ENCODE assay signal across 34 mouse cellular contexts in genomic region chr9:119849214-119849613, GRCm38 (mm10). TPM values are rescaled to one million over a fixed set of nuclear protein-coding genes. Genes with fewer than 3 reads are reported as not detected.
A peak's percentile ranks its signal among the peaks of the same experiment; 100 is the strongest.
DNase-seq lines count a peak whose midpoint lies in the region; ATAC-seq lines count a peak whose summit lies in the region.
"Had no signal": no experiment of that assay in that cellular context is flagged by ENCODE, and none has a peak within 500 bp of the region (broad histone marks: within the 10 kb centered on the region; RNA-seq: fewer than 3 reads in every experiment).

No protein-coding gene starts in this region.

- DNase-seq in cerebellum, postnatal 10 days: peak; percentile 45 to 59
- no peak for DNase-seq in cerebellum, postnatal 36 days
- no peak for DNase-seq in neural tube, embryonic 10.5 days (ENCODE audit: extremely low spot score, low spot score)
- no peak for DNase-seq in limb, embryonic 10.5 days (ENCODE audit: low spot score)
- no peak for DNase-seq in kidney, adult 9 months
- DNase-seq in adrenal gland, postnatal 10 days: no peak
- DNase-seq: adrenal gland, adult 2 months; cerebellum, adult 11 months; cerebellum, adult 9-10 months; gastrocnemius, adult 2 months; gastrocnemius, postnatal 36 days; heart, adult 18-20 months; heart, postnatal 36 days; kidney, adult 18-20 months; kidney, postnatal 4 days; liver; lung, embryonic 14.5 days; lung, postnatal 14 days had no signal

- no peak overlapping the region for H3K9ac ChIP-seq in neural tube, embryonic 13.5 days
- H3K9ac ChIP-seq: hindbrain, embryonic 14.5 days; liver, embryonic 15.5 days; lung, embryonic 14.5 days; midbrain, embryonic 15.5 days had no signal

- no peak overlapping the region for H3K4me2 ChIP-seq in neural tube, embryonic 13.5 days
- H3K4me2 ChIP-seq: heart, embryonic 11.5 days; hindbrain, embryonic 14.5 days; liver, embryonic 15.5 days; lung, embryonic 14.5 days; midbrain, embryonic 15.5 days had no signal

- ATAC-seq in neural tube, embryonic 13.5 days (ENCODE audit: low read depth): no peak
- ATAC-seq: activated CD4-positive, CD25-positive, alpha-beta regulatory T cell, adult 4 months; midbrain, embryonic 15.5 days had no signal

- H3K4me1 ChIP-seq in neural tube, embryonic 13.5 days (replicated peaks): peaks cover 32% of the 10 kb centered on the region
- peaks cover 45% of the 10 kb centered on the region for H3K4me1 ChIP-seq in limb, embryonic 10.5 days
- H3K4me1 ChIP-seq: liver, embryonic 15.5 days had no signal

- H3K36me3 ChIP-seq in neural tube, embryonic 13.5 days: no peaks in the 10 kb centered on the region
- H3K36me3 ChIP-seq in limb, embryonic 10.5 days: no peaks in the 10 kb centered on the region
- H3K36me3 ChIP-seq: liver, embryonic 15.5 days; midbrain, embryonic 10.5 days; midbrain, embryonic 15.5 days had no signal

- no peaks in the 10 kb centered on the region for H3K27me3 ChIP-seq in neural tube, embryonic 13.5 days
- no peaks in the 10 kb centered on the region for H3K27me3 ChIP-seq in limb, embryonic 10.5 days (ENCODE audit: low read depth, poor library complexity, severe bottlenecking)
- H3K27me3 ChIP-seq: CH12.LX; liver, embryonic 15.5 days had no signal

- WGBS in neural tube, embryonic 13.5 days: 13% methylated on average over 8 of the region's 8 CpGs
- 17% methylated on average over 8 of the region's 8 CpGs for WGBS in limb, embryonic 10.5 days

- H3K4me3 ChIP-seq in neural tube, embryonic 13.5 days: no peak overlapping the region
- H3K4me3 ChIP-seq in limb, embryonic 10.5 days: no peak overlapping the region
- H3K4me3 ChIP-seq: erythroblast, embryonic 14.5 days; gastrocnemius, adult 2 months; liver, embryonic 15.5 days; midbrain, embryonic 10.5 days; midbrain, embryonic 15.5 days had no signal

- no peaks in the 10 kb centered on the region for H3K9me3 ChIP-seq in neural tube, embryonic 13.5 days
- H3K9me3 ChIP-seq in limb, embryonic 10.5 days (replicated peaks): no peaks in the 10 kb centered on the region
- H3K9me3 ChIP-seq: liver, embryonic 15.5 days; midbrain, embryonic 10.5 days; midbrain, embryonic 15.5 days had no signal

- peak overlapping the region; percentile 42; the same call in 1 of the 2 replicates for H3K27ac ChIP-seq in neural tube, embryonic 13.5 days (replicated peaks)
- peak overlapping the region; percentile 39; the same call in 1 of the 2 replicates for H3K27ac ChIP-seq in limb, embryonic 10.5 days
- H3K27ac ChIP-seq: gastrocnemius, adult 2 months; hindbrain, embryonic 14.5 days; liver, embryonic 15.5 days; midbrain, embryonic 10.5 days; midbrain, embryonic 15.5 days had no signal

RNA-seq across cellular contexts. Expression of gene Scn11a, which starts 24.0 kb away (rescaled TPM):
- polyA plus RNA-seq in neural tube, embryonic 13.5 days (2015; fragmentation: Nextera tagmentation; extraction: Ambion mirVana): 0.22 and 0.35 TPM in 2 replicates
- 0.06 and 0.25 TPM in 2 replicates for polyA plus RNA-seq in limb, embryonic 10.5 days (2016; fragmentation: Nextera tagmentation; extraction: Ambion mirVana)
- total RNA-seq in adrenal gland, postnatal 10 days (2021): under 1 TPM; 0.12 TPM
- total RNA-seq: adrenal gland, adult 2 months; common myeloid progenitor, adult 5-6 weeks; gastrocnemius, adult 2 months; gastrocnemius, postnatal 36 days; layer of hippocampus, adult 8-10 months; layer of hippocampus, postnatal 25 days; megakaryocyte progenitor cell, adult 5-6 weeks had no signal
- polyA plus RNA-seq: adrenal gland, adult 2 months; erythroblast, embryonic 14.5 days; heart, embryonic 16.5 days; neural tube, embryonic 11.5 days; stomach, embryonic 14.5 days had no signal

RNA-seq across cellular contexts. Expression of gene Wdr48, which starts 45.5 kb away (rescaled TPM):
- 56.6 and 63.6 TPM in 2 replicates for polyA plus RNA-seq in neural tube, embryonic 13.5 days (2015; fragmentation: Nextera tagmentation; extraction: Ambion mirVana)
- 66.0 and 71.8 TPM in 2 replicates for polyA plus RNA-seq in limb, embryonic 10.5 days (2016; fragmentation: Nextera tagmentation; extraction: Ambion mirVana)
- total RNA-seq in adrenal gland, postnatal 10 days (2021): 10 to 100 TPM; 35.6 to 48.6 TPM

Comparison
In these comparisons a context has a peak if more than half of its experiments do, and no peak if none do; other contexts are left out.
1. DNase-seq: peak in cerebellum, postnatal 10 days (2 of 2); none in cerebellum, postnatal 36 days (0 of 2), neural tube, embryonic 10.5 days (single experiment), limb, embryonic 10.5 days (single experiment), kidney, adult 9 months (single experiment) and adrenal gland, postnatal 10 days (single experiment).